Mouse (Mus musculus): ENCODE results near the gene Zfp541. TPM values are rescaled to one million over a fixed set of nuclear protein-coding genes. Genes with fewer than 3 reads are reported as not detected.

Zfp541 gene
- polyA plus RNA-seq, 1 experiment from 2014 or later, result 0.06 TPM

- ATAC-seq (ENCODE audit: low read depth), result no peak
- no peak overlapping the region for H3K27ac ChIP-seq (ENCODE audit: low read length)
- no peak overlapping the region for H3K4me2 ChIP-seq (ENCODE audit: low read depth, low read length)
- H3K9me3 ChIP-seq (ENCODE audit: control insufficient read depth, low read length), result peaks cover 9% of the 10 kb centered on the region
- WGBS, result 26% methylated on average over 2 of the region's 2 CpGs
- H3K9ac ChIP-seq (ENCODE audit: low read length), result no peak overlapping the region
- H3K4me3 ChIP-seq (ENCODE audit: low read length), result no peak overlapping the region
- H3K4me1 ChIP-seq (replicated peaks; ENCODE audit: control insufficient read depth, insufficient read depth, low read length), result peaks cover 5% of the 10 kb centered on the region; the same call in 1 of the 2 replicates
- no peaks in the 10 kb centered on the region for H3K36me3 ChIP-seq (ENCODE audit: control insufficient read depth, insufficient read depth, low read length)
- H3K27me3 ChIP-seq (ENCODE audit: control insufficient read depth, insufficient read depth, low read depth, low read length), result peaks cover 19% of the 10 kb centered on the region
Measured at GRCm38 (mm10) chr7:16057136-16057534, 4.5 kb upstream of the Zfp541 start.

- 0 out of 2 replicates have a peak, but pooled peaks cover 2% of the 10 kb centered on the region for H3K4me1 ChIP-seq (replicated peaks; ENCODE audit: control insufficient read depth, insufficient read depth, low read length)
- H3K36me3 ChIP-seq (ENCODE audit: control insufficient read depth, insufficient read depth, low read length), result no peaks in the 10 kb centered on the region
- peaks cover 9% of the 10 kb centered on the region for H3K9me3 ChIP-seq (ENCODE audit: control insufficient read depth, low read length)
- H3K27ac ChIP-seq (ENCODE audit: low read length), result no peak overlapping the region
- no peak for ATAC-seq (ENCODE audit: low read depth)
- H3K4me3 ChIP-seq (ENCODE audit: low read length), result no peak overlapping the region
- H3K27me3 ChIP-seq (ENCODE audit: control insufficient read depth, insufficient read depth, low read depth, low read length), result peaks cover 19% of the 10 kb centered on the region
- no peak overlapping the region for H3K4me2 ChIP-seq (ENCODE audit: low read depth, low read length)
- 64% methylated on average over 15 of the region's 15 CpGs for WGBS
- no peak overlapping the region for H3K9ac ChIP-seq (ENCODE audit: low read length)
Measured at GRCm38 (mm10) chr7:16062099-16062420, 446 bp downstream of the Zfp541 start.

GRCm38 (mm10) chr7:16063490-16063889 lies 1.9 kb downstream of the Zfp541 start:
- peaks cover 9% of the 10 kb centered on the region for H3K9me3 ChIP-seq (ENCODE audit: control insufficient read depth, low read length)
- WGBS, result 29% methylated on average over 4 of the region's 4 CpGs
- no peak overlapping the region for H3K4me2 ChIP-seq (ENCODE audit: low read depth, low read length)
- H3K4me3 ChIP-seq (ENCODE audit: low read length), result no peak overlapping the region
- 0 out of 2 replicates have a peak, but pooled peaks cover 2% of the 10 kb centered on the region for H3K4me1 ChIP-seq (replicated peaks; ENCODE audit: control insufficient read depth, insufficient read depth, low read length)
- no peak for ATAC-seq (ENCODE audit: low read depth)
- no peak overlapping the region for H3K9ac ChIP-seq (ENCODE audit: low read length)
- H3K27ac ChIP-seq (ENCODE audit: low read length), result no peak overlapping the region
- peaks cover 19% of the 10 kb centered on the region for H3K27me3 ChIP-seq (ENCODE audit: control insufficient read depth, insufficient read depth, low read depth, low read length)
- no peaks in the 10 kb centered on the region for H3K36me3 ChIP-seq (ENCODE audit: control insufficient read depth, insufficient read depth, low read length)

- Histone ChIP-seq H3K4me2 (ENCODE audit: low read depth, low read length) (no peak overlapping the region), H3K4me3 (ENCODE audit: low read length) (no peak overlapping the region), H3K9ac (ENCODE audit: low read length) (no peak overlapping the region), H3K27me3 (ENCODE audit: control insufficient read depth, insufficient read depth, low read depth, low read length) (no peaks in the 10 kb centered on the region), H3K9me3 (ENCODE audit: control insufficient read depth, low read length) (no peaks in the 10 kb centered on the region), H3K27ac (ENCODE audit: low read length) (no peak overlapping the region), H3K4me1 (replicated peaks; ENCODE audit: control insufficient read depth, insufficient read depth, low read length) (no peaks in the 10 kb centered on the region), H3K36me3 (ENCODE audit: control insufficient read depth, insufficient read depth, low read length) (no peaks in the 10 kb centered on the region)
- ATAC-seq (ENCODE audit: low read depth), result no peak
Measured at GRCm38 (mm10) chr7:16070846-16071245, 9.2 kb downstream of the Zfp541 start.

- H3K4me2 ChIP-seq (ENCODE audit: low read depth, low read length), result no peak overlapping the region
- no peaks in the 10 kb centered on the region for H3K27me3 ChIP-seq (ENCODE audit: control insufficient read depth, insufficient read depth, low read depth, low read length)
- no peaks in the 10 kb centered on the region for H3K9me3 ChIP-seq (ENCODE audit: control insufficient read depth, low read length)
- no peak overlapping the region for H3K4me3 ChIP-seq (ENCODE audit: low read length)
- no peaks in the 10 kb centered on the region for H3K36me3 ChIP-seq (ENCODE audit: control insufficient read depth, insufficient read depth, low read length)
- no peaks in the 10 kb centered on the region for H3K4me1 ChIP-seq (replicated peaks; ENCODE audit: control insufficient read depth, insufficient read depth, low read length)
- no peak for ATAC-seq (ENCODE audit: low read depth)
- no peak overlapping the region for H3K9ac ChIP-seq (ENCODE audit: low read length)
- H3K27ac ChIP-seq (ENCODE audit: low read length), result no peak overlapping the region
- 71% methylated on average over 6 of the region's 6 CpGs for WGBS
Measured at GRCm38 (mm10) chr7:16071906-16072305, 10.3 kb downstream of the Zfp541 start.

GRCm38 (mm10) chr7:16079947-16080346 lies 18.3 kb downstream of the Zfp541 start:
- no peak for ATAC-seq (ENCODE audit: low read depth)
- no peak overlapping the region for H3K4me3 ChIP-seq (ENCODE audit: low read length)
- no peaks in the 10 kb centered on the region for H3K9me3 ChIP-seq (ENCODE audit: control insufficient read depth, low read length)
- no peak overlapping the region for H3K27ac ChIP-seq (ENCODE audit: low read length)
- H3K4me2 ChIP-seq (ENCODE audit: low read depth, low read length), result no peak overlapping the region
- no peaks in the 10 kb centered on the region for H3K27me3 ChIP-seq (ENCODE audit: control insufficient read depth, insufficient read depth, low read depth, low read length)
- 42% methylated on average over 1 of the region's 1 CpGs for WGBS
- no peak overlapping the region for H3K9ac ChIP-seq (ENCODE audit: low read length)
- no peaks in the 10 kb centered on the region for H3K4me1 ChIP-seq (replicated peaks; ENCODE audit: control insufficient read depth, insufficient read depth, low read length)
- no peaks in the 10 kb centered on the region for H3K36me3 ChIP-seq (ENCODE audit: control insufficient read depth, insufficient read depth, low read length)

- ATAC-seq (ENCODE audit: low read depth), result no peak
- H3K9me3 ChIP-seq (ENCODE audit: control insufficient read depth, low read length), result no peaks in the 10 kb centered on the region
- no peak overlapping the region for H3K9ac ChIP-seq (ENCODE audit: low read length)
- no peaks in the 10 kb centered on the region for H3K36me3 ChIP-seq (ENCODE audit: control insufficient read depth, insufficient read depth, low read length)
- H3K27ac ChIP-seq (ENCODE audit: low read length), result no peak overlapping the region
- no peak overlapping the region for H3K4me3 ChIP-seq (ENCODE audit: low read length)
- WGBS, result 56% methylated on average over 4 of the region's 4 CpGs
- no peak overlapping the region for H3K4me2 ChIP-seq (ENCODE audit: low read depth, low read length)
- no peaks in the 10 kb centered on the region for H3K4me1 ChIP-seq (replicated peaks; ENCODE audit: control insufficient read depth, insufficient read depth, low read length)
- H3K27me3 ChIP-seq (ENCODE audit: control insufficient read depth, insufficient read depth, low read depth, low read length), result no peaks in the 10 kb centered on the region
Measured at GRCm38 (mm10) chr7:16080581-16080980, 19.0 kb downstream of the Zfp541 start.

GRCm38 (mm10) chr7:16083361-16083760 lies 21.7 kb downstream of the Zfp541 start:
- Histone ChIP-seq H3K27me3 (ENCODE audit: control insufficient read depth, insufficient read depth, low read depth, low read length) (no peaks in the 10 kb centered on the region), H3K27ac (ENCODE audit: low read length) (no peak overlapping the region), H3K4me2 (ENCODE audit: low read depth, low read length) (no peak overlapping the region), H3K4me1 (replicated peaks; ENCODE audit: control insufficient read depth, insufficient read depth, low read length) (no peaks in the 10 kb centered on the region), H3K9ac (ENCODE audit: low read length) (no peak overlapping the region), H3K9me3 (ENCODE audit: control insufficient read depth, low read length) (no peaks in the 10 kb centered on the region), H3K36me3 (ENCODE audit: control insufficient read depth, insufficient read depth, low read length) (no peaks in the 10 kb centered on the region), H3K4me3 (ENCODE audit: low read length) (no peak overlapping the region)
- 55% methylated on average over 4 of the region's 4 CpGs for WGBS
- no peak for ATAC-seq (ENCODE audit: low read depth)

- ATAC-seq (ENCODE audit: low read depth), result no peak
- WGBS, result 66% methylated on average over 2 of the region's 2 CpGs
Measured at GRCm38 (mm10) chr7:16087587-16087986, 26.0 kb downstream of the Zfp541 start.

GRCm38 (mm10) chr7:16094592-16094991 lies 33.0 kb downstream of the Zfp541 start:
- H3K27me3 ChIP-seq (ENCODE audit: control insufficient read depth, insufficient read depth, low read depth, low read length), result no peaks in the 10 kb centered on the region
- H3K9ac ChIP-seq (ENCODE audit: low read length), result no peak overlapping the region
- ATAC-seq (ENCODE audit: low read depth), result no peak
- 53% methylated on average over 3 of the region's 3 CpGs for WGBS
- H3K9me3 ChIP-seq (ENCODE audit: control insufficient read depth, low read length), result no peaks in the 10 kb centered on the region
- no peak overlapping the region for H3K4me3 ChIP-seq (ENCODE audit: low read length)
- no peak overlapping the region for H3K4me2 ChIP-seq (ENCODE audit: low read depth, low read length)
- H3K27ac ChIP-seq (ENCODE audit: low read length), result no peak overlapping the region
- peaks cover 6% of the 10 kb centered on the region for H3K4me1 ChIP-seq (replicated peaks; ENCODE audit: control insufficient read depth, insufficient read depth, low read length)
- no peaks in the 10 kb centered on the region for H3K36me3 ChIP-seq (ENCODE audit: control insufficient read depth, insufficient read depth, low read length)

More at GRCm38 (mm10) chr7:16087587-16087986, 26.0 kb downstream of the Zfp541 start:
- Histone ChIP-seq H3K27me3 (ENCODE audit: control insufficient read depth, insufficient read depth, low read depth, low read length) (no peaks in the 10 kb centered on the region), H3K36me3 (ENCODE audit: control insufficient read depth, insufficient read depth, low read length) (no peaks in the 10 kb centered on the region), H3K9ac (ENCODE audit: low read length) (no peak overlapping the region), H3K27ac (ENCODE audit: low read length) (no peak overlapping the region), H3K9me3 (ENCODE audit: control insufficient read depth, low read length) (no peaks in the 10 kb centered on the region), H3K4me2 (ENCODE audit: low read depth, low read length) (no peak overlapping the region), H3K4me1 (replicated peaks; ENCODE audit: control insufficient read depth, insufficient read depth, low read length) (no peaks in the 10 kb centered on the region), H3K4me3 (ENCODE audit: low read length) (no peak overlapping the region)
